Mouse (Mus musculus) skeletal muscle tissue, adult 2 months (tissue): Measurements from ENCODE around the gene Eif2b4.

ENCODE experiments used
- DNase-seq: peaks from one replicate; pipeline ENCODE4 v3.0.0-alpha.2; 2012; ENCODE audit warnings: low read depth, low spot score

Eif2b4 gene

DNA sequence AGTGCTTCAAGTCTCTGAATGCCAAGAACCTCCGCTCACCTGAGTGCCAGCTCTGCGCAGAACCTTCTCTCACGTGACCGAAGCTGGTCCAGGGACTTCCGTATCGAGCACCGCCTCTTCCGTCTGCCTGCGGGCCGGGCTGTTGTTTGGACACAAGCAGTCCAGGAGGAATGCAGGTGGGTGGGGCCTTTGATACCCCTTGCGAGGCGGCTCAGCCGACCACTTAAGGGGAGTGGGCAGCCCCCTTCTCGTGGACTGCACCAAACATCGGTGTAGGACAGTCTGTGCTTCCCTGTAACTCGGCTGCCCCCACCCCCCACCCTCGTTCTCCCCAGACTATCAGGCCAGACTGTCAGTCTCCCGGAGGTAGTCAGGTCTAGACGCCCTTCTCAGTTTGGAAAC lies 39.1 kb downstream of the Eif2b4 start, which contains the start of gene Mpv17:
TSS of gene Mpv17 (minus strand) at position 100 of the 402 bp plus-strand sequence.
- peak; percentile 89 for DNase-seq

DNA sequence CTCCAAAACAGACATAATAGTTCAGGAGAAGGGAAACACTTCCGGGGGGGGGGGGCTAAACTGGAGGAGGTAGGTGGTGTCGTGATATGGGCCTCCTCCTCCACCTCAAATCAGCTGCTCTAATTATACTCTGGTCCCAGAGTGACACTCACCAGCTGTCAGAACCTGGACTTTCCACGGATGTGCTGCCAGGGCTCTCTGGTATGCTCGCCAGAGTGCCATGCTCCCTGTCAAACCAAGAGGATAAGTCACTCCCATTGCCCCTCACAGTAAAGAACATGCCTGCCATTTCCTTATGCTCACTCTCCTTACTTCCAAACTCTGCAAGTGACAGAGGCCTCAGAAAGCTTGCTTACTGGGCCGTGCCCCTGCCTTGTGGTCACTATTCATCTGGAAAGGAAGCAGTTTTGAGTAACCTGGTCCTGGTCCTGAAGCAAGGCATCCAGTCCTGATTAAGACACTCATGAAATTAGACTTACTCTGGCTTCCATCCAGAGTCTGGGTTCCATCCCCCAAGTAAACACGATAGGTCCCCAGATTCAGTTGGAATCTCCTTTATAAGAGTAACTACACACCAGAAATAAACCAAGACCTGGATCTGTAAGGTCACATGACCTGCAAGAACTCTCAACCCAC lies 39.6 kb downstream of the Eif2b4 start:
- DNase-seq = peak; percentile 58

DNA sequence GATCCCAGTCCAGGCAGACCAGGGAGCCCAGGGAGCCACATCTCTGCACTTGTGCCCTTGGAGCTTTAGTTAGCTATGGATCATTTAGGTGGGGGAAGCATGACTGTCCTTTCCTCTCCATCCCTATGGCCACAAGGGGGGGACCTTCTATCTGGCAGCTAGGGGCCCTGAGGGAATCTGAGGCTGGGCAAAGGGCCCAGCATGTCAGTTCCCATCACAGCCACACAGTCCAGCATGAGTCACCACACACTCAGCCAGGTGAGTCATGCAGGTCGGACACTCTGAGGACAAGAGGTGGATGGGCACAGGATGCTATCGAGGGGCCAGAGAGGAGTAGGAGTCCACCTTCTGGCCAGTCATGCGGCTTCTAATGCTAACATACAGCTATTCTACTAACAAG lies 41.5 kb downstream of the Eif2b4 start:
- DNase-seq = no peak

DNA sequence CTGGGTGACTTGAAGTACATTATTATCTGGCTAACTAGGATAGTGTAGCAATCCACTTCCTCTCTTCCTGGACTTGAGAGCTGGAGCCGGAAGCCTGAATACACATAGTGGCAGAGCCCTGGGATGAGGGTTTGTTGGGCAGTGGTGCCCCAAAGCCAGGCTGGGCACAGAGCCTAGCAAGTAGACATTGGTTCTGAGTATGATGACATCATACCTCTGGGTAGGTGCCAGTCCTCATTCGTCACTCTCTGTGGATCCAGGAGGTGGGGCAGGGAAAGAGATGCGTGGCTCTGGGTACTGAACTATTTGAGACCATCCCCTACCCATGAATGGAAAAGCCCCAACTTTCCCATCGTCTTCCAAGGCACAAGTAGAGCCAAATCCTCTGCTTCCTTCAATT lies 43.4 kb downstream of the Eif2b4 start:
- DNase-seq = no peak

DNA sequence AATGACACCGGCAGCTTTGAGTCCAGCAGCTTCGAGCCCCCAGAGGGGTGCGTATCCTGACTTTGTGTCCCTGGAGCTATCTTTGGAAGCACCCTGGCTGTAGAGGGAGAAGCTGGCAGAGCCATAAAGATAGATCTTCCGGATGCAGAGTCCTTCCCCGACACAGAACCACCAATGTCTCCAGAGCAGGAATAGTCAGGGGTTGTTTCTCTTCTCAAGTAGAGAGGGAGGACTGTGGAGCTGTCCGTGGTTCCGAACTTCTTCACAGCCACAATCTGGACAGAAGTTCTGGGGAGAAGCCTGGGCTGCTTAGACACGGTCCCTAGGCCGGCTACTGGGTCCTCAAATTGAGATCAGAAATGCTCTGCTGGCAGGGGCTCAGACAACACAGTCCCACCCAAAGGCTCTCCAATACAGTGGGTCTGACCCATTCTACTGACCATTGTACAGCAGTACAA lies 54.2 kb downstream of the Eif2b4 start:
- no peak for DNase-seq

DNA sequence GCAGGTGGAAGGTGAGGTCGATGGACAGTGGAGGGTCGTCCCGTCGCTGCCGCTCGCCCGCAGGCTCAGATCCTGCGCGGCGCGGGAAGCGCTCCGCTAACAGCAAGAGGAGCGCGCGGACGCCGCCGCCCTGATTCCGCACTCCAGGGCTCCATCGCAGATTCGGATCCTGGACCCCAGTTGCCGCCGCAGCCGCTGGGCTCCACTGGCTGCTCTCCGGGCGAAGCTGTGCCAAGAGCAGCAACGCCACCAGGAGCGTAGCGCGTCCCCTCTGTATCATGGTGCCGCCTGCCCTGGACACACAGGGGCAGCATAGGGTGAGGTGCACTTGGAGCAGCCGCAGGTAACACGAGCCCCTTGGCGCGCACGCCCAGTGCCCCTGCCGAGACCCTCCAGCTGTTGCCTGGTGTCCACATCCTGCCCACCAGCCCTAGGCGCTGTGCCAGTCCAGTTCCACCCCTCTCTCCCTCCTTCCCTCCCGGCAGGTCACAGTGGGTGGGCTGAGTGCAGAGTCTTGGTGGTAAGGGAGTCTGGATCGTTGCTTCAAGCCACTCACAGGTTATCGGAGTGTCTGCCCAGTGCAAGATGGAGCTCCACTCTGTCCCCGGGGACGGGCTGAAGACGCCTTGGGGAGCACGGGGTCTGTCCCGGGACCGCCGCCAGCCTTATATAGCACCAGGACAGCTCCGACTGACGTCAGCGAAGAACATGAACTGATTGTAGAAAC lies 54.8 kb downstream of the Eif2b4 start, which contains the start of gene Ucn:
TSS of gene Ucn (minus strand) at position 589 of the 727 bp plus-strand sequence.
- DNase-seq = no peak

DNA sequence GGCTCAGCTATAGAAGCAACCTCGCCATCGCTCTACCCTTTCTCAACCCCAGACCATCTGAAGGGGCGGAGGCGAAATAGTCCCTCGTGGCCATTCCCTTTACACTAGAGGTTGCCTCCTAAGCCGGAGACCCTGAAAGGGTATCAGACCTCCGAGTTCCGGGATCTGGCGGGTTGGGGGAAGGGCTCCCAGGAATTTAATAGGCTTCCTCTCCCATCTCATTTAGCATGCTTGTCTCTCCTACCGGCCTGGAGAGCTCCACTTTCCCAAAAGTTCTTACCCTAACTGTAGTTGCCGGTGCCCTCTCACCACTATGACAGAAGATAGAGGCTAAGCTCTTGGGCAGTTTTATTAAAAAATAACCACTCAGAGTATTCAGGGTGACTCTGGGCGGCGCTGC lies 55.6 kb downstream of the Eif2b4 start:
- no peak for DNase-seq
